Mouse (Mus musculus) heart, embryonic 14.5 days (tissue): ENCODE measurements at regions not wholly inside any gene's neighbourhood (a gene's known extent, or its start where the extent isn't known, plus 50 kb on each side); places are given as distances from the start of the nearest gene placed in this dataset.
"Not testable (repeated sequence)": the region's sequence is repeated elsewhere in the genome, so short reads cannot be mapped to it uniquely, and the experiment has no call there.

Source experiments
- ATAC-seq: fragments of 200-750 bp; cut with Nextera tagmentation; 2 replicates; pipeline ENCODE4 v1.8.0; 2017; ENCODE audit warnings: low read depth, moderate TSS enrichment; ENCODE audit not compliant: insufficient number of reproducible peaks, insufficient read depth, low FRiP score
- H3K27ac ChIP-seq, 2 experiments: fragments of 200-500 bp in 1 of 2; fragments of 300-500 bp in 1 of 2; sonication (generic) in 1 of 2; replicated peaks in 1 of 2; 2 replicates each; pipeline ENCODE4 v1.5.1; 2012 to 2014; ENCODE audit warnings: low read depth in 2 of 2, low read length in 2 of 2, control low read depth in 1 of 2, mild to moderate bottlenecking in 1 of 2, mixed read lengths in 1 of 2; ENCODE audit not compliant: control insufficient read depth in 1 of 2, insufficient read depth in 1 of 2
- H3K27me3 ChIP-seq: fragments of 300-500 bp; sonication (generic); 2 replicates; pipeline ENCODE4 v1.6.1; 2014; ENCODE audit warnings: mild to moderate bottlenecking, low read length, control low read depth; ENCODE audit not compliant: control insufficient read depth, insufficient read depth
- H3K36me3 ChIP-seq: fragments of 300-500 bp; sonication (generic); 2 replicates; pipeline ENCODE4 v1.6.1; 2014; ENCODE audit warnings: mild to moderate bottlenecking, control low read depth, low read length, mixed read lengths; ENCODE audit not compliant: control insufficient read depth, insufficient read depth
- H3K4me1 ChIP-seq, 2 experiments: fragments of 200-500 bp in 1 of 2; fragments of 300-500 bp in 1 of 2; sonication (generic) in 1 of 2; 2 replicates each; pipeline ENCODE4 v1.6.1; 2012 to 2014; ENCODE audit warnings: low read length in 2 of 2, control low read depth in 1 of 2, mixed read lengths in 1 of 2; ENCODE audit not compliant: control insufficient read depth in 2 of 2, insufficient read depth in 2 of 2
- H3K4me2 ChIP-seq: fragments of 300-500 bp; sonication (generic); 2 replicates; pipeline ENCODE4 v1.6.1; 2014; ENCODE audit warnings: mild to moderate bottlenecking, low read length
- H3K4me3 ChIP-seq, 2 experiments: fragments of 200-500 bp in 1 of 2; fragments of 300-500 bp in 1 of 2; sonication (generic) in 1 of 2; 2 replicates each; pipeline ENCODE4 v1.5.1; 2012 to 2014; ENCODE audit warnings: low read length in 2 of 2, mild to moderate bottlenecking in 2 of 2, control low read depth in 1 of 2, low read depth in 1 of 2, moderate library complexity in 1 of 2; ENCODE audit not compliant: control insufficient read depth in 1 of 2, insufficient read depth in 1 of 2
- H3K9ac ChIP-seq: fragments of 300-500 bp; sonication (generic); 2 replicates; pipeline ENCODE4 v1.6.1; 2014; ENCODE audit warnings: mild to moderate bottlenecking, low read length
- H3K9me3 ChIP-seq: fragments of 300-500 bp; sonication (generic); 2 replicates; pipeline ENCODE4 v1.6.1; 2016; ENCODE audit warnings: low read length, control low read depth; ENCODE audit not compliant: control insufficient read depth
- WGBS: fragments of 180-500 bp; shearing (Covaris S2); extraction: QIAGEN DNeasy Blood & Tissue Kit; methylation state at CpG from one replicate; pipeline ENCODE4 v1.1.7; 2014; 5-methylcytosine and 5-hydroxymethylcytosine counted together

- Histone ChIP-seq H3K36me3 (no peaks in the 10 kb centered on the region), H3K4me2 (no peak overlapping the region), H3K27me3 (no peaks in the 10 kb centered on the region), H3K27ac (no peak overlapping the region), H3K9me3 (no peaks in the 10 kb centered on the region), H3K4me3 (no peak overlapping the region), H3K9ac (no peak overlapping the region), H3K4me1 (no peaks in the 10 kb centered on the region)
- 66% methylated on average over 3 of the region's 3 CpGs for WGBS
- ATAC-seq, result no peak
Measured at GRCm38 (mm10) chr16:57949680-57950079, 195.1 kb upstream of the Col8a1 start.

GRCm38 (mm10) chr16:57970956-57971355, 216.4 kb upstream of the Col8a1 start:
- Histone ChIP-seq H3K27me3 (no peaks in the 10 kb centered on the region), H3K27ac (no peak overlapping the region), H3K36me3 (no peaks in the 10 kb centered on the region), H3K9ac (no peak overlapping the region), H3K9me3 (no peaks in the 10 kb centered on the region), H3K4me2 (no peak overlapping the region), H3K4me3 (no peak overlapping the region), H3K4me1 (no peaks in the 10 kb centered on the region)
- ATAC-seq, result no peak
- 53% methylated on average over 1 of the region's 1 CpGs for WGBS

GRCm38 (mm10) chr16:57984111-57984510, 229.6 kb upstream of the Col8a1 start:
- no peaks in the 10 kb centered on the region for H3K9me3 ChIP-seq
- no peak for ATAC-seq
- H3K27ac ChIP-seq, result no peak overlapping the region
- H3K36me3 ChIP-seq, result no peaks in the 10 kb centered on the region
- 69% methylated on average over 5 of the region's 5 CpGs for WGBS
- no peak overlapping the region for H3K4me3 ChIP-seq
- no peak overlapping the region for H3K9ac ChIP-seq
- H3K4me1 ChIP-seq, result no peaks in the 10 kb centered on the region
- H3K27me3 ChIP-seq, result no peaks in the 10 kb centered on the region
- no peak overlapping the region for H3K4me2 ChIP-seq

GRCm38 (mm10) chr16:58005740-58006139, 251.2 kb upstream of the Col8a1 start:
- Histone ChIP-seq H3K4me2 (no peak overlapping the region), H3K9ac (no peak overlapping the region), H3K4me1 (no peaks in the 10 kb centered on the region), H3K9me3 (no peaks in the 10 kb centered on the region), H3K27me3 (no peaks in the 10 kb centered on the region), H3K4me3 (no peak overlapping the region), H3K36me3 (no peaks in the 10 kb centered on the region), H3K27ac (no peak overlapping the region)
- ATAC-seq, result no peak
- 71% methylated on average over 3 of the region's 3 CpGs for WGBS

GRCm38 (mm10) chr16:58013557-58013956, 259.0 kb upstream of the Col8a1 start:
- Histone ChIP-seq H3K27ac (no peak overlapping the region), H3K9ac (no peak overlapping the region), H3K4me3 (no peak overlapping the region), H3K27me3 (no peaks in the 10 kb centered on the region), H3K36me3 (no peaks in the 10 kb centered on the region), H3K4me2 (no peak overlapping the region), H3K4me1 (no peaks in the 10 kb centered on the region), H3K9me3 (no peaks in the 10 kb centered on the region)
- ATAC-seq, result no peak
- 68% methylated on average over 1 of the region's 1 CpGs for WGBS

- 70% methylated on average over 2 of the region's 2 CpGs for WGBS
- Histone ChIP-seq H3K4me2 (no peak overlapping the region), H3K9ac (no peak overlapping the region), H3K27me3 (no peaks in the 10 kb centered on the region), H3K27ac (no peak overlapping the region), H3K9me3 (no peaks in the 10 kb centered on the region), H3K4me1 (no peaks in the 10 kb centered on the region), H3K4me3 (no peak overlapping the region), H3K36me3 (no peaks in the 10 kb centered on the region)
- ATAC-seq, result no peak
Measured at GRCm38 (mm10) chr16:58027525-58027924, 273.0 kb upstream of the Col8a1 start.

- H3K4me1 ChIP-seq, H3K4me3 ChIP-seq, H3K9ac ChIP-seq, H3K27ac ChIP-seq, H3K36me3 ChIP-seq, ATAC-seq, H3K27me3 ChIP-seq, H3K9me3 ChIP-seq, H3K4me2 ChIP-seq: not testable (repeated sequence)
- WGBS, result 53% methylated on average over 1 of the region's 1 CpGs
Measured at GRCm38 (mm10) chr16:58028541-58028940, 274.0 kb upstream of the Col8a1 start.

GRCm38 (mm10) chr16:58029674-58030073, 275.1 kb upstream of the Col8a1 start:
- Histone ChIP-seq H3K27me3 (no peaks in the 10 kb centered on the region), H3K27ac (no peak overlapping the region), H3K36me3 (no peaks in the 10 kb centered on the region), H3K9ac (no peak overlapping the region), H3K4me1 (no peaks in the 10 kb centered on the region), H3K4me2 (no peak overlapping the region), H3K4me3 (no peak overlapping the region), H3K9me3 (no peaks in the 10 kb centered on the region)
- 75% methylated on average over 5 of the region's 5 CpGs for WGBS
- ATAC-seq, result no peak
